Mouse (Mus musculus): ENCODE measurements around the gene Cdyl2. TPM values are rescaled to one million over a fixed set of nuclear protein-coding genes. Genes with fewer than 3 reads are reported as not detected.

The Cdyl2 gene
- polyA plus RNA-seq, 1 experiment, result 18.7 TPM

DNA sequence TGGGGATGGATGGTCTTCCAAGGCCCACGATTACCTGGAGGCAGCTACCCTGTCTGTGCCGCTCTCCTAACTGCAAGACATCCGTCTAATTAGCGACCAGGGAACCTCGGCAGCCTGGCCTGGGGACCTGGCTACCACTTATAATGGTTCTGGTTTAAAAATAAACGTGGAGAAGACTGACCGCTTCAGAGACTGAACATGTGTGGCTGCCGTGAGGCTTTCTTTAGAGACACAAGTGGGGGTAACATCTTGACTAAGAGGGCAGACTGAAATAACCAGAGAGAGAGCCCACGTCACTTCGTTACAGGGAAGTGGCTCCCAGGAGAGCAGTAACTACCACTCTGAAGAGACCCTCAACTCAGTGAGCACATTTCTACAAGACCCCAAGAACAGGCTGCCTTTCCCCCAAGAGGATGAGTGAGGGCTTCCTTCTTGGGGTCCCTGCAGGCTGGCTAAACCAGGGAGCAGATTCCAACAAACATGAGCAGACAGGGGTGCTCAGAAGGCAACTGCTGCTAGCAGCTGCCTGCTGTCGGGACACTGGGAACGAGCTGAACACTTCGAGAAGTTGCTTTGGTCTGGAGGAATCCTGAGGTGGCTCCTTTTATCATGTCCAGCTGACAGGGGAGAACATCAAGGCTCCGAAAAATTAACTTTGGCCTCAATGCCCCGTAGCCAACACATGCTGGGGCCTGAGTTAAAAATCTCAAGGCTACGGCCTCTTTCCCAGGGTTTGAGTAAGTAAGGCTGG, 82.6 kb downstream of the Cdyl2 start:
- Histone ChIP-seq H3K27ac (ENCODE audit: insufficient read depth, low read length) (no peak overlapping the region), H3K9ac (ENCODE audit: low read depth, poor library complexity, severe bottlenecking) (no peak overlapping the region), H3K27me3 (ENCODE audit: control insufficient read depth, insufficient read depth, low read length, poor library complexity, severe bottlenecking) (no peaks in the 10 kb centered on the region), H3K4me1 (ENCODE audit: control insufficient read depth, insufficient read depth, low read length) (no peaks in the 10 kb centered on the region), H3K9me3 (replicated peaks; ENCODE audit: control insufficient read depth, insufficient read depth, low read length, poor library complexity, severe bottlenecking) (no peaks in the 10 kb centered on the region), H3K4me3 (ENCODE audit: low read depth, low read length) (no peak overlapping the region), H3K36me3 (ENCODE audit: control insufficient read depth, insufficient read depth, low read length, poor library complexity, severe bottlenecking) (peaks cover 22% of the 10 kb centered on the region)
- no peak for TF ChIP-seq POLR2A (IDR thresholded peaks at IDR 0.05; ENCODE audit: insufficient read depth, low read length)
- TF ChIP-seq CTCF (IDR thresholded peaks at IDR 0.05; ENCODE audit: low read depth, low read length), result no peak
- no peak for TF ChIP-seq EP300 (IDR thresholded peaks at IDR 0.05; ENCODE audit: insufficient read depth, low read depth, low read length)

DNA sequence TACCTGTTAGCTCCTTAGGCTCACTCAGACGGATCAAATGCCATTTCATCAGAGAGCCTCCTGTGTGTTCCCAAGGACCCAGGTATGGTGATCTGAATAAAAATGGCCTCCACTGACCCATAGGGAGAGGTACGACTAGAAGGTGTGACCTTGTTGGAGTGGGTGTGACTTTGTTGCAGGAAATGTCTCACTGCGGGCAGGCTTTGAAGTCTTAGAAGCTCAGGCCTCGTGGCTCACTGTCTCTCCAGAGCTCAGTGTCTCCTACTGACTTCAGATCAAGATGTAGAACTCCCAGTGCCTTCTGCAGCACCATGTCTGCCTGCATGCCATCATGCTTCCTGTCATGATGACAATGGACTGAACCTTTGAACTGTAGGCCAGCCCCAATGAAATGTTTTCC, 87.4 kb downstream of the Cdyl2 start:
- H3K9me3 ChIP-seq (replicated peaks; ENCODE audit: control insufficient read depth, insufficient read depth, low read length, poor library complexity, severe bottlenecking), result no peaks in the 10 kb centered on the region
- H3K9ac ChIP-seq (ENCODE audit: low read depth, poor library complexity, severe bottlenecking), result no peak overlapping the region
- H3K27me3 ChIP-seq (ENCODE audit: control insufficient read depth, insufficient read depth, low read length, poor library complexity, severe bottlenecking), result no peaks in the 10 kb centered on the region
- no peaks in the 10 kb centered on the region for H3K4me1 ChIP-seq (ENCODE audit: control insufficient read depth, insufficient read depth, low read length)
- no peak overlapping the region for H3K27ac ChIP-seq (ENCODE audit: insufficient read depth, low read length)
- H3K36me3 ChIP-seq (ENCODE audit: control insufficient read depth, insufficient read depth, low read length, poor library complexity, severe bottlenecking), result peaks cover 22% of the 10 kb centered on the region
- no peak overlapping the region for H3K4me3 ChIP-seq (ENCODE audit: low read depth, low read length)
- no peak for TF ChIP-seq EP300 (IDR thresholded peaks at IDR 0.05; ENCODE audit: insufficient read depth, low read depth, low read length)
- TF ChIP-seq CTCF (IDR thresholded peaks at IDR 0.05; ENCODE audit: low read depth, low read length), result no peak
- TF ChIP-seq POLR2A (IDR thresholded peaks at IDR 0.05; ENCODE audit: insufficient read depth, low read length), result no peak

DNA sequence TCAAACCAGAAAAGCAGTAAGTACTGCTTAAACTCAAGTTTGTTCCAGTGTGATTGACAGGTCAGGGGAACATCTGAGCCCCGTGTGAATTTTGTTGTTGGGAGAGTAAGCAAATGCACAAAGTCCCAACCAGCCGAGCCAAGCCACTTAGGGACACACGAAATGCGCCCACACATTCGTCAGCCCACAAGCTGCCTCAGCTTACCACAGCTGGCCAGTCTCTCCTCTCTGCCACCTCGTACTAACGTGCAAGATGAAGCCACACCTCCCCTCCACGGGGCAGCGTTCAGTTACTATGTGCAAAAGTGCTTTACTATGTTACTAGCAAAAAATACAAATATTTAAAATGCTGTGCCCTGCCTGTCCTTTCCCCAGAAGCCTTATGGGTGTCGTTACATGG, 91.9 kb downstream of the Cdyl2 start:
- Histone ChIP-seq H3K27ac (ENCODE audit: insufficient read depth, low read length) (no peak overlapping the region), H3K36me3 (ENCODE audit: control insufficient read depth, insufficient read depth, low read length, poor library complexity, severe bottlenecking) (peaks cover 22% of the 10 kb centered on the region), H3K9me3 (replicated peaks; ENCODE audit: control insufficient read depth, insufficient read depth, low read length, poor library complexity, severe bottlenecking) (no peaks in the 10 kb centered on the region), H3K4me1 (ENCODE audit: control insufficient read depth, insufficient read depth, low read length) (no peaks in the 10 kb centered on the region), H3K27me3 (ENCODE audit: control insufficient read depth, insufficient read depth, low read length, poor library complexity, severe bottlenecking) (no peaks in the 10 kb centered on the region), H3K4me3 (ENCODE audit: low read depth, low read length) (no peak overlapping the region), H3K9ac (ENCODE audit: low read depth, poor library complexity, severe bottlenecking) (no peak overlapping the region)
- TF ChIP-seq EP300 (IDR thresholded peaks at IDR 0.05; ENCODE audit: insufficient read depth, low read depth, low read length) (no peak), CTCF (IDR thresholded peaks at IDR 0.05; ENCODE audit: low read depth, low read length) (no peak), POLR2A (IDR thresholded peaks at IDR 0.05; ENCODE audit: insufficient read depth, low read length) (no peak)

DNA sequence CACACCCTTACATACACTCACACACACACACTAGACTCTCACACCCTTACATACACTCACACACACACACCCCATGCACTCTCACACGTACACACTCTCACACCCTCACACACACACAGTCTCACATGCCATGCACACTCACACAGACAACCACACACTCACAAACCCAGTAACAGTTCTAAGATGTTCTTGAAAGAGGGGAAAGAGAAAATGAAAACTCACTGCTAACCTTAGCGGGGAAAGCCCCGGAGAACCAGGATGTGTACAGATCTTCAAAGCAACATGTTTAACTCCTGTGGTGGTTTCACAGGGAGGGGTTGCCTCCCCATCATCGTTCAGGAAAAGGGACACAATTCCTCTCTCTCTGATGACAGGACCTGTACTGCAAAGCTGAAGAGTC, 94.8 kb downstream of the Cdyl2 start:
- Histone ChIP-seq H3K9me3 (replicated peaks; ENCODE audit: control insufficient read depth, insufficient read depth, low read length, poor library complexity, severe bottlenecking) (no peaks in the 10 kb centered on the region), H3K36me3 (ENCODE audit: control insufficient read depth, insufficient read depth, low read length, poor library complexity, severe bottlenecking) (peaks cover 12% of the 10 kb centered on the region; the same call in 1 of the 2 replicates), H3K4me3 (ENCODE audit: low read depth, low read length) (no peak overlapping the region), H3K9ac (ENCODE audit: low read depth, poor library complexity, severe bottlenecking) (no peak overlapping the region), H3K27me3 (ENCODE audit: control insufficient read depth, insufficient read depth, low read length, poor library complexity, severe bottlenecking) (no peaks in the 10 kb centered on the region), H3K27ac (ENCODE audit: insufficient read depth, low read length) (no peak overlapping the region), H3K4me1 (ENCODE audit: control insufficient read depth, insufficient read depth, low read length) (no peaks in the 10 kb centered on the region)
- TF ChIP-seq CTCF (IDR thresholded peaks at IDR 0.05; ENCODE audit: low read depth, low read length) (no peak), POLR2A (IDR thresholded peaks at IDR 0.05; ENCODE audit: insufficient read depth, low read length) (no peak), EP300 (IDR thresholded peaks at IDR 0.05; ENCODE audit: insufficient read depth, low read depth, low read length) (no peak)

DNA sequence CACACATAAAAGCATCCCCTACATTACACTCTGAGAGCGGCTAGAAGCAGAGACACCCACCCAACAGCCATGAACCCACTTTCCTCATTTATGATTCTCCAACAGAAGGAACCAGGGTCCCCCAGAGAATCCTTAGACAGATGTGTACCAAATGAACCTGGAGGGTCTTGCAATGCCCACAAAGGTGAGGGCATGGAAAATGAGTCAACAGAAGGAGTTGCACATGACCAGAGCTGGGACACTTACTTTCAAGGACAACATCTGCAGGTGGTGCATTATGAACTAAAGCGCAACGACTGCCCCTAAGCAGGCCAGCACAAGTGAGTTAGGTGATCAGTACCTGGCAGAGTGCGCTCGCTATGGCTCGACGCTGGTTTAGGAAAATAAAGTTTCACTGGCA, 95.6 kb downstream of the Cdyl2 start:
- Histone ChIP-seq H3K36me3 (ENCODE audit: control insufficient read depth, insufficient read depth, low read length, poor library complexity, severe bottlenecking) (peaks cover 15% of the 10 kb centered on the region; the same call in 1 of the 2 replicates), H3K9ac (ENCODE audit: low read depth, poor library complexity, severe bottlenecking) (no peak overlapping the region), H3K27me3 (ENCODE audit: control insufficient read depth, insufficient read depth, low read length, poor library complexity, severe bottlenecking) (no peaks in the 10 kb centered on the region), H3K4me3 (ENCODE audit: low read depth, low read length) (no peak overlapping the region), H3K27ac (ENCODE audit: insufficient read depth, low read length) (no peak overlapping the region), H3K4me1 (ENCODE audit: control insufficient read depth, insufficient read depth, low read length) (no peaks in the 10 kb centered on the region), H3K9me3 (replicated peaks; ENCODE audit: control insufficient read depth, insufficient read depth, low read length, poor library complexity, severe bottlenecking) (no peaks in the 10 kb centered on the region)
- TF ChIP-seq EP300 (IDR thresholded peaks at IDR 0.05; ENCODE audit: insufficient read depth, low read depth, low read length) (no peak), CTCF (IDR thresholded peaks at IDR 0.05; ENCODE audit: low read depth, low read length) (no peak), POLR2A (IDR thresholded peaks at IDR 0.05; ENCODE audit: insufficient read depth, low read length) (no peak)

- no peak for TF ChIP-seq CTCF (IDR thresholded peaks at IDR 0.05; ENCODE audit: low read depth, low read length)
- TF ChIP-seq POLR2A (IDR thresholded peaks at IDR 0.05; ENCODE audit: insufficient read depth, low read length), result no peak
- TF ChIP-seq EP300 (IDR thresholded peaks at IDR 0.05; ENCODE audit: insufficient read depth, low read depth, low read length), result no peak
- Histone ChIP-seq H3K27ac (ENCODE audit: insufficient read depth, low read length) (no peak overlapping the region), H3K9ac (ENCODE audit: low read depth, poor library complexity, severe bottlenecking) (no peak overlapping the region), H3K4me1 (ENCODE audit: control insufficient read depth, insufficient read depth, low read length) (no peaks in the 10 kb centered on the region), H3K27me3 (ENCODE audit: control insufficient read depth, insufficient read depth, low read length, poor library complexity, severe bottlenecking) (no peaks in the 10 kb centered on the region), H3K4me3 (ENCODE audit: low read depth, low read length) (no peak overlapping the region), H3K9me3 (replicated peaks; ENCODE audit: control insufficient read depth, insufficient read depth, low read length, poor library complexity, severe bottlenecking) (no peaks in the 10 kb centered on the region), H3K36me3 (ENCODE audit: control insufficient read depth, insufficient read depth, low read length, poor library complexity, severe bottlenecking) (peaks cover 11% of the 10 kb centered on the region; the same call in 1 of the 2 replicates)
These were observed 96.4 kb downstream of the Cdyl2 start for GRCm38 (mm10) chr8:116636396-116636795.
